Mouse (Mus musculus): ENCODE data around the gene Ube2k. TPM values are rescaled to one million over a fixed set of nuclear protein-coding genes. Genes with fewer than 3 reads are reported as not detected.

Ube2k gene
- polyA plus RNA-seq, 1 experiment = 149 TPM

- no peak for TF ChIP-seq CTCF (IDR thresholded peaks at IDR 0.05; ENCODE audit: control insufficient read depth, insufficient read depth, insufficient replicate concordance, low read depth, low read length)
- TF ChIP-seq POLR2A (IDR thresholded peaks at IDR 0.05; ENCODE audit: control insufficient read depth, low read depth, low read length) = no peak
- no peaks in the 10 kb centered on the region; the same call in 1 of the 2 replicates for H3K36me3 ChIP-seq (ENCODE audit: control insufficient read depth, insufficient read depth, low read length)
- no peaks in the 10 kb centered on the region for H3K27me3 ChIP-seq (ENCODE audit: control insufficient read depth, insufficient read depth, low read length)
- no peak overlapping the region for H3K27ac ChIP-seq (ENCODE audit: control insufficient read depth, insufficient read depth, low read depth, low read length)
- no peaks in the 10 kb centered on the region for H3K4me1 ChIP-seq (ENCODE audit: control insufficient read depth, insufficient read depth, low read length)
- H3K4me3 ChIP-seq (ENCODE audit: control insufficient read depth, low read depth, low read length) = no peak overlapping the region
Observed at GRCm38 (mm10) chr5:65638896-65639295, 101.9 kb downstream of the Ube2k start.

Other genes with a start within 250 kb of the Ube2k start
- gene Rfc1, start 201.6 kb upstream of the Ube2k start, polyA plus RNA-seq (2012; rRNA removed) = 38.6 and 39.4 TPM in 2 replicates
- 0.65 and 0.72 TPM in 2 replicates for gene Klb, start 188.9 kb upstream of the Ube2k start, polyA plus RNA-seq (2012; rRNA removed)
- 137 and 148 TPM in 2 replicates for gene Rpl9, start 145.8 kb upstream of the Ube2k start, polyA plus RNA-seq (2012; rRNA removed)
- 29.5 and 32.1 TPM in 2 replicates for gene Lias, start 145.7 kb upstream of the Ube2k start, polyA plus RNA-seq (2012; rRNA removed)
- 1.3 TPM in 2 replicates for gene Ugdh, start 101.3 kb upstream of the Ube2k start, polyA plus RNA-seq (2012; rRNA removed)
- not detected in 2 replicates for gene Gm43552, start 44.4 kb upstream of the Ube2k start, polyA plus RNA-seq (2012; rRNA removed)
- gene Smim14, start within 50 bp of the Ube2k start, polyA plus RNA-seq (2012; rRNA removed) = 130 and 131 TPM in 2 replicates
- gene Pds5a, start 161.0 kb downstream of the Ube2k start, polyA plus RNA-seq (2012; rRNA removed) = 12.9 and 14.9 TPM in 2 replicates
- gene N4bp2, start 226.3 kb downstream of the Ube2k start, polyA plus RNA-seq (2012; rRNA removed) = 9.7 and 9.9 TPM in 2 replicates